Mouse (Mus musculus): ENCODE results near the gene Syne4.

GRCm38 (mm10) chr7:30306083-30306779 lies 8.4 kb upstream of the Syne4 start:
- TF ChIP-seq CTCF (IDR thresholded peaks at IDR 0.05; ENCODE audit: extremely low read depth, insufficient read depth, low read length) (peak; percentile 49), POLR2A (IDR thresholded peaks at IDR 0.05; ENCODE audit: extremely low read depth, insufficient read depth, low read length) (peak; percentile 13; the same call in 1 of the 2 replicates)

All from cortical plate, adult 2 months (tissue).